8 mouse cellular contexts compared by ENCODE assay signal in the genomic region with DNA sequence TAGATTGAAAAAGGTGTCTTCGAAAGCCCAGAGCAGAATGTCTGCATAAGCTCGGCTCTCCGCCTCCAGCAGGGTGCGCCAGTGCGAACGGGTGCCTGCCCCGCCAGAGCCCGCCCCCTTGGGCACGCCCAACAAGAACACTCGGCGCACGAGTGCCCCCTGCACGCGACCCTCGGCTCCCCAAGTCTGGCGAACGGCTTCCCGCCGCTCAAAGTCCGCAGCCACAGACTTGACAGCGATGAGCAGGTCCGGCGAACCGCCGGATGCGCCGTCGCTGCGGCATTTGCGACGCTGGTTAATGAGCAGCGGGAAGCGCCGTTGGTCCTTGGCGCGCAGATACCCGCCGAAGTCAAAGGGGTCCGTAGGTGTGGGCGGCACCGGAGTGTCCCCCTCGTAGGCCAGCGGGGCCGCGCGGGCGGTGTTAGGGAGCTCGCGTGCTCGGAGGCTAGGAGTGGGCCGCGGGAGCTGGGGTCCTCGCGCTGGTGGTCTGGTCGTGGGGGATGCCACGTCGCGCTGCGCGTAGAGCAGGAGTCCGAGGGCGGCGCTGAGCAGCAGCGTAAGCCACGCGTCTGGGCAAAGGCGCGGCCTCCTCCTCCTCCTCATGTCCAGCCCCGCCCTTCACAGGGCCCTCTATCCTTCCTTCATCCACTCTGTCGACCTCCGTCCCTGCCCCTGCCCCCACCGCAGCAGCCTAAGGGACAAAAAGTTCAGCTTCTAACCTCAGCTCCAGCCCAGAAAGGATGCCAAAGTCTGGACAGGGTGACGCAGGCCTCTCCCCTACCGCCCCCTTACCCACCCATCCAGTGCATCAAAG. TPM values are rescaled to one million over a fixed set of nuclear protein-coding genes. Genes with fewer than 3 reads are reported as not detected.
DNase-seq lines count a peak whose midpoint lies in the region; ATAC-seq and TF ChIP-seq lines count a peak whose summit lies in the region.

No protein-coding gene starts in this region.

- WGBS in hindbrain, embryonic 12.5 days = under 1% methylated on average over 73 of the region's 74 CpGs

- peak; percentile 67 for ATAC-seq in Patski
- peak; percentile 81 for ATAC-seq in hindbrain, embryonic 12.5 days (ENCODE audit: low FRiP score)

- in situ Hi-C loops in Patski (cut with MboI; ENCODE audit: low pct_unique_long_range_greater_than_20kb) = no loop called here

- peaks cover 23% of the 10 kb centered on the region for H3K4me1 ChIP-seq in hindbrain, embryonic 12.5 days

- peak overlapping the region; percentile 55 for H3K4me3 ChIP-seq in hindbrain, embryonic 12.5 days

- POLR2A ChIA-PET in Patski (lab: Charles Lee) = interaction anchor here (0.8 kb wide), 1 partner anchor 10 kb away, joined by 3 read pairs; a partner anchor contains a TSS

- peak overlapping the region; percentile 96 for H3K4me2 ChIP-seq in hindbrain, embryonic 12.5 days (replicated peaks)

- CTCF ChIA-PET in Patski (lab: Charles Lee) = interaction anchor here (0.8 to 1.4 kb wide), 4 partner anchors 11 to 116 kb away, joined by 3 to 5 read pairs (median 4); no protein-coding TSS in a partner anchor

- no peak for DNase-seq in Patski (ENCODE audit: low read depth, low spot score)
- DNase-seq in cerebellum, postnatal 10 days = peak; percentile 96 to 97
- peak; percentile 77 to 87 for DNase-seq in frontal cortex, postnatal 10 days (ENCODE audit: low spot score in 2 of 2)
- DNase-seq in layer of hippocampus, postnatal 25 days (ENCODE audit: extremely low spot score in 1 of 2, low spot score in 1 of 2) = peak; percentile 83 to 92
- DNase-seq in lung, postnatal 14 days = peak; percentile 94
- peak; percentile 44 for DNase-seq in retina, adult 2 months (ENCODE audit: low read depth, low spot score)
- peak; percentile 97 for DNase-seq in thymus, postnatal 25 days

- peak overlapping the region; percentile 69 for H3K9ac ChIP-seq in hindbrain, embryonic 12.5 days

- TF ChIP-seq CTCF in Patski (IDR thresholded peaks at IDR 0.05) = no peak

- peaks cover 30% of the 10 kb centered on the region for H3K36me3 ChIP-seq in hindbrain, embryonic 12.5 days

- H3K27ac ChIP-seq in hindbrain, embryonic 12.5 days = no peak overlapping the region

- no peaks in the 10 kb centered on the region for H3K9me3 ChIP-seq in hindbrain, embryonic 12.5 days (replicated peaks)

- H3K27me3 ChIP-seq in Patski = no peaks in the 10 kb centered on the region
- H3K27me3 ChIP-seq in hindbrain, embryonic 12.5 days = peaks cover 45% of the 10 kb centered on the region

RNA-seq across cellular contexts. Expression of a gene that starts 0.6 kb away (rescaled TPM):
- polyA plus RNA-seq in Patski (2021) = 2.1 TPM
- polyA plus RNA-seq in hindbrain, embryonic 12.5 days (2016; fragmentation: Nextera tagmentation; extraction: Ambion mirVana) = 7.5 and 9.5 TPM in 2 replicates
- total RNA-seq in layer of hippocampus, postnatal 25 days (2021) = 1 to 10 TPM; 4.0 to 4.4 TPM

RNA-seq across cellular contexts. Expression of a gene that starts 10.1 kb away (rescaled TPM):
- 22.9 TPM for polyA plus RNA-seq in Patski (2021)
- polyA plus RNA-seq in hindbrain, embryonic 12.5 days (2016; fragmentation: Nextera tagmentation; extraction: Ambion mirVana) = 17.2 and 17.5 TPM in 2 replicates
- total RNA-seq in layer of hippocampus, postnatal 25 days (2021) = 10 to 100 TPM in 1 of 2 experiments, 1 to 10 TPM in 1; 4.6 to 10.9 TPM

RNA-seq across cellular contexts. Expression of a gene that starts 10.1 kb away (rescaled TPM):
- polyA plus RNA-seq in Patski (2021) = 12.6 TPM
- polyA plus RNA-seq in hindbrain, embryonic 12.5 days (2016; fragmentation: Nextera tagmentation; extraction: Ambion mirVana) = 0.97 and 1.4 TPM in 2 replicates
- total RNA-seq in layer of hippocampus, postnatal 25 days (2021) = under 1 TPM; 0.69 to 0.94 TPM

RNA-seq across cellular contexts. Expression of a gene that starts 15.2 kb away (rescaled TPM):
- 0.12 TPM for polyA plus RNA-seq in Patski (2021)
- 0.23 TPM in 1 of 2 replicates, not detected in the other for polyA plus RNA-seq in hindbrain, embryonic 12.5 days (2016; fragmentation: Nextera tagmentation; extraction: Ambion mirVana)
- total RNA-seq in layer of hippocampus, postnatal 25 days (2021) = 1 to 10 TPM; 4.1 to 5.0 TPM

RNA-seq across cellular contexts. Expression of a gene that starts 21.6 kb away (rescaled TPM):
- 1.7 TPM for polyA plus RNA-seq in Patski (2021)
- polyA plus RNA-seq in hindbrain, embryonic 12.5 days (2016; fragmentation: Nextera tagmentation; extraction: Ambion mirVana) = 2.7 and 4.0 TPM in 2 replicates
- total RNA-seq in layer of hippocampus, postnatal 25 days (2021) = 1 to 10 TPM; 6.8 to 7.8 TPM
